Mouse (Mus musculus): Measurements from ENCODE around the gene Pnp. TPM values are rescaled to one million over a fixed set of nuclear protein-coding genes. Genes with fewer than 3 reads are reported as not detected.
"Not testable (repeated sequence)": the region's sequence is repeated elsewhere in the genome, so short reads cannot be mapped to it uniquely, and the experiment has no call there.

The Pnp gene
- polyA plus RNA-seq, 1 experiment from 2014 or later: 86.1 TPM

- no peak overlapping the region for H3K4me2 ChIP-seq (ENCODE audit: low read depth, severe bottlenecking)
- no peaks in the 10 kb centered on the region for H3K36me3 ChIP-seq (ENCODE audit: control insufficient read depth, insufficient read depth, low read length)
- 39% methylated on average over 4 of the region's 4 CpGs for WGBS
- H3K4me3 ChIP-seq (ENCODE audit: low read depth, low read length): no peak overlapping the region
- no peak for ATAC-seq (ENCODE audit: insufficient number of reproducible peaks, low FRiP score, low TSS enrichment, low read depth)
- H3K27ac ChIP-seq (replicated peaks; ENCODE audit: low read depth, low read length): no peak overlapping the region
- no peak overlapping the region for H3K9ac ChIP-seq (ENCODE audit: low read length)
- no peak for DNase-seq (ENCODE audit: low spot score)
- no peaks in the 10 kb centered on the region for H3K4me1 ChIP-seq (ENCODE audit: control insufficient read depth, insufficient read depth, low read length)
- no peaks in the 10 kb centered on the region for H3K27me3 ChIP-seq (ENCODE audit: control insufficient read depth, insufficient read depth, low read length)
- no peaks in the 10 kb centered on the region for H3K9me3 ChIP-seq (ENCODE audit: control insufficient read depth, low read length)
Measured at GRCm38 (mm10) chr14:50973700-50974099, 42.8 kb downstream of the Pnp start.

- Histone ChIP-seq H3K4me3 (ENCODE audit: low read depth, low read length) (no peak overlapping the region), H3K4me2 (ENCODE audit: low read depth, severe bottlenecking) (no peak overlapping the region), H3K27ac (replicated peaks; ENCODE audit: low read depth, low read length) (no peak overlapping the region), H3K9ac (ENCODE audit: low read length) (no peak overlapping the region), H3K4me1 (ENCODE audit: control insufficient read depth, insufficient read depth, low read length) (no peaks in the 10 kb centered on the region), H3K9me3 (ENCODE audit: control insufficient read depth, low read length) (no peaks in the 10 kb centered on the region), H3K36me3 (ENCODE audit: control insufficient read depth, insufficient read depth, low read length) (no peaks in the 10 kb centered on the region), H3K27me3 (ENCODE audit: control insufficient read depth, insufficient read depth, low read length) (no peaks in the 10 kb centered on the region)
- DNase-seq (ENCODE audit: low spot score) (no peak), ATAC-seq (ENCODE audit: insufficient number of reproducible peaks, low FRiP score, low TSS enrichment, low read depth) (no peak)
- WGBS: 52% methylated on average over 5 of the region's 5 CpGs
Measured at GRCm38 (mm10) chr14:50975001-50975400, 44.1 kb downstream of the Pnp start.

- Histone ChIP-seq H3K9me3 (ENCODE audit: control insufficient read depth, low read length) (no peaks in the 10 kb centered on the region), H3K36me3 (ENCODE audit: control insufficient read depth, insufficient read depth, low read length) (no peaks in the 10 kb centered on the region), H3K4me1 (ENCODE audit: control insufficient read depth, insufficient read depth, low read length) (no peaks in the 10 kb centered on the region), H3K4me2 (ENCODE audit: low read depth, severe bottlenecking) (no peak overlapping the region), H3K4me3 (ENCODE audit: low read depth, low read length) (no peak overlapping the region), H3K9ac (ENCODE audit: low read length) (no peak overlapping the region), H3K27me3 (ENCODE audit: control insufficient read depth, insufficient read depth, low read length) (no peaks in the 10 kb centered on the region), H3K27ac (replicated peaks; ENCODE audit: low read depth, low read length) (no peak overlapping the region)
- ATAC-seq (ENCODE audit: insufficient number of reproducible peaks, low FRiP score, low TSS enrichment, low read depth) (no peak), DNase-seq (ENCODE audit: low spot score) (no peak)
- 49% methylated on average over 9 of the region's 9 CpGs for WGBS
Measured at GRCm38 (mm10) chr14:50976674-50977073, 45.8 kb downstream of the Pnp start.

GRCm38 (mm10) chr14:50978451-50978850 is 47.6 kb downstream of the Pnp start:
- DNase-seq (ENCODE audit: low spot score); H3K4me3 ChIP-seq (ENCODE audit: low read depth, low read length); ATAC-seq (ENCODE audit: insufficient number of reproducible peaks, low FRiP score, low TSS enrichment, low read depth); H3K9me3 ChIP-seq (ENCODE audit: control insufficient read depth, low read length); H3K4me2 ChIP-seq (ENCODE audit: low read depth, severe bottlenecking); H3K9ac ChIP-seq (ENCODE audit: low read length); H3K4me1 ChIP-seq (ENCODE audit: control insufficient read depth, insufficient read depth, low read length); H3K36me3 ChIP-seq (ENCODE audit: control insufficient read depth, insufficient read depth, low read length); H3K27me3 ChIP-seq (ENCODE audit: control insufficient read depth, insufficient read depth, low read length); H3K27ac ChIP-seq (replicated peaks; ENCODE audit: low read depth, low read length): not testable (repeated sequence)
- 88% methylated on average over 6 of the region's 6 CpGs for WGBS

GRCm38 (mm10) chr14:50979631-50980030 is 48.7 kb downstream of the Pnp start:
- Histone ChIP-seq H3K9ac (ENCODE audit: low read length) (no peak overlapping the region), H3K27ac (replicated peaks; ENCODE audit: low read depth, low read length) (no peak overlapping the region), H3K4me3 (ENCODE audit: low read depth, low read length) (no peak overlapping the region), H3K4me1 (ENCODE audit: control insufficient read depth, insufficient read depth, low read length) (no peaks in the 10 kb centered on the region), H3K27me3 (ENCODE audit: control insufficient read depth, insufficient read depth, low read length) (no peaks in the 10 kb centered on the region), H3K9me3 (ENCODE audit: control insufficient read depth, low read length) (no peaks in the 10 kb centered on the region), H3K36me3 (ENCODE audit: control insufficient read depth, insufficient read depth, low read length) (no peaks in the 10 kb centered on the region), H3K4me2 (ENCODE audit: low read depth, severe bottlenecking) (no peak overlapping the region)
- ATAC-seq (ENCODE audit: insufficient number of reproducible peaks, low FRiP score, low TSS enrichment, low read depth) (no peak), DNase-seq (ENCODE audit: low spot score) (no peak)

- Histone ChIP-seq H3K27ac (replicated peaks; ENCODE audit: low read depth, low read length) (no peak overlapping the region), H3K9ac (ENCODE audit: low read length) (no peak overlapping the region), H3K4me3 (ENCODE audit: low read depth, low read length) (no peak overlapping the region), H3K9me3 (ENCODE audit: control insufficient read depth, low read length) (no peaks in the 10 kb centered on the region), H3K4me1 (ENCODE audit: control insufficient read depth, insufficient read depth, low read length) (no peaks in the 10 kb centered on the region), H3K4me2 (ENCODE audit: low read depth, severe bottlenecking) (no peak overlapping the region), H3K36me3 (ENCODE audit: control insufficient read depth, insufficient read depth, low read length) (no peaks in the 10 kb centered on the region), H3K27me3 (ENCODE audit: control insufficient read depth, insufficient read depth, low read length) (no peaks in the 10 kb centered on the region)
- DNase-seq (ENCODE audit: low spot score) (no peak), ATAC-seq (ENCODE audit: insufficient number of reproducible peaks, low FRiP score, low TSS enrichment, low read depth) (no peak)
- 58% methylated on average over 2 of the region's 2 CpGs for WGBS
Measured at GRCm38 (mm10) chr14:50981207-50981606, 50.3 kb downstream of the Pnp start.

GRCm38 (mm10) chr14:50981837-50982236 is 51.0 kb downstream of the Pnp start:
- Histone ChIP-seq H3K9ac (ENCODE audit: low read length) (no peak overlapping the region), H3K4me1 (ENCODE audit: control insufficient read depth, insufficient read depth, low read length) (no peaks in the 10 kb centered on the region), H3K4me2 (ENCODE audit: low read depth, severe bottlenecking) (no peak overlapping the region), H3K9me3 (ENCODE audit: control insufficient read depth, low read length) (no peaks in the 10 kb centered on the region), H3K36me3 (ENCODE audit: control insufficient read depth, insufficient read depth, low read length) (no peaks in the 10 kb centered on the region), H3K27ac (replicated peaks; ENCODE audit: low read depth, low read length) (no peak overlapping the region), H3K27me3 (ENCODE audit: control insufficient read depth, insufficient read depth, low read length) (no peaks in the 10 kb centered on the region), H3K4me3 (ENCODE audit: low read depth, low read length) (no peak overlapping the region)
- DNase-seq (ENCODE audit: low spot score): no peak
- ATAC-seq (ENCODE audit: insufficient number of reproducible peaks, low FRiP score, low TSS enrichment, low read depth): no peak
- 82% methylated on average over 5 of the region's 5 CpGs for WGBS

- Histone ChIP-seq H3K9ac (ENCODE audit: low read length) (no peak overlapping the region), H3K36me3 (ENCODE audit: control insufficient read depth, insufficient read depth, low read length) (no peaks in the 10 kb centered on the region), H3K27ac (replicated peaks; ENCODE audit: low read depth, low read length) (no peak overlapping the region), H3K4me1 (ENCODE audit: control insufficient read depth, insufficient read depth, low read length) (no peaks in the 10 kb centered on the region), H3K27me3 (ENCODE audit: control insufficient read depth, insufficient read depth, low read length) (no peaks in the 10 kb centered on the region), H3K4me2 (ENCODE audit: low read depth, severe bottlenecking) (no peak overlapping the region), H3K9me3 (ENCODE audit: control insufficient read depth, low read length) (no peaks in the 10 kb centered on the region), H3K4me3 (ENCODE audit: low read depth, low read length) (no peak overlapping the region)
- DNase-seq (ENCODE audit: low spot score) (no peak), ATAC-seq (ENCODE audit: insufficient number of reproducible peaks, low FRiP score, low TSS enrichment, low read depth) (no peak)
- 83% methylated on average over 2 of the region's 2 CpGs for WGBS
Measured at GRCm38 (mm10) chr14:50987668-50988067, 56.8 kb downstream of the Pnp start.

GRCm38 (mm10) chr14:50991037-50991436 is 60.2 kb downstream of the Pnp start:
- H3K4me3 ChIP-seq (ENCODE audit: low read depth, low read length): no peak overlapping the region
- H3K4me1 ChIP-seq (ENCODE audit: control insufficient read depth, insufficient read depth, low read length): no peaks in the 10 kb centered on the region
- 88% methylated on average over 3 of the region's 3 CpGs for WGBS
- no peaks in the 10 kb centered on the region for H3K9me3 ChIP-seq (ENCODE audit: control insufficient read depth, low read length)
- no peak for ATAC-seq (ENCODE audit: insufficient number of reproducible peaks, low FRiP score, low TSS enrichment, low read depth)
- H3K27ac ChIP-seq (replicated peaks; ENCODE audit: low read depth, low read length): no peak overlapping the region
- H3K9ac ChIP-seq (ENCODE audit: low read length): no peak overlapping the region
- H3K27me3 ChIP-seq (ENCODE audit: control insufficient read depth, insufficient read depth, low read length): no peaks in the 10 kb centered on the region
- DNase-seq (ENCODE audit: low spot score): no peak
- no peak overlapping the region for H3K4me2 ChIP-seq (ENCODE audit: low read depth, severe bottlenecking)
- H3K36me3 ChIP-seq (ENCODE audit: control insufficient read depth, insufficient read depth, low read length): no peaks in the 10 kb centered on the region
